Mouse (Mus musculus): Measurements from ENCODE around the gene Ibtk. TPM values are rescaled to one million over a fixed set of nuclear protein-coding genes. Genes with fewer than 3 reads are reported as not detected.

The Ibtk gene
- total RNA-seq, 2 experiments from 2014 or later, result 22.3 TPM

DNA sequence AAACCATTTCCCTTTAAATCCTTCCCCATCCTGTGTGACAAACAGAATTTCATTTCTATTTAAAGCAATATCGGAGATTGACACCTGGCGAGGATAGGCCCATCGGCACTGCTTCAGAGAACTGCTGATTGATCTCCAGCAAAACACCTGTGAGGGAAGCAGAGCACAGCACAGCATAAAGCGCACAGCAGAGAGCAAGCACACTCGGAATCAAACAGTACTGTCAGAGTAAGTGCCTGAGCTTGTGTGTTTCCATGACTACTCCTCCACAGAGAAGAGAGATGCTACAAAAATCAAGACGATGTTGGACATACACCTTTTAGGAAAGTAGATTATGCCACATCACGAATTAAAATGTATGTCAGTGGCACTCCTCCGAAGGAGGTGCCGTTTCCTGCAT lies 25.1 kb downstream of the Ibtk start:
- intact Hi-C loops (cut with DNase I), result no loop called here
- DNase-seq (ENCODE audit: low spot score in 2 of 2), result no peak

DNA sequence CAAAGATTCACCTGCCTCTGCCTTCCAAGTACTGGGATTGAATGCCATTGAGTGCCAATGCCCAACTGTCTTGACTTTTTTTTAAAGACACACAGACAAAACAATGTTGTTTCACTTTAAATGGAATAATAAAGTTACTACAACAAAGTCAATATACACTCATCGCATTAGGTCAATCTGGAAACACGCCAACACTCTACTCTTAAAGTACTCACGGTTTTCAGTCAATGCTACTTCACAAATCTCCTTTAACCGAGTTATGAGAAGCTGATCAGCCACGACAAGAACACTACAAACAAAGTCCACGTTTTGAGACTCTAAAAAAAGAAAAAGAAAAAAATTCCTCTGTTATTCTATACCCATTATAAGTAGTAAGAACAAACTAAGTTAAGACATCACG lies 31.8 kb downstream of the Ibtk start:
- intact Hi-C loops (cut with DNase I), result no loop called here

GRCm38 (mm10) chr9:85707302-85707701 lies 41.8 kb downstream of the Ibtk start:
- DNase-seq (ENCODE audit: low spot score in 2 of 2), result no peak
- intact Hi-C loops (cut with DNase I), result no loop called here

More for the DNA sequence above, 31.8 kb downstream of the Ibtk start:
- no peak for DNase-seq (ENCODE audit: low spot score in 2 of 2)

DNA sequence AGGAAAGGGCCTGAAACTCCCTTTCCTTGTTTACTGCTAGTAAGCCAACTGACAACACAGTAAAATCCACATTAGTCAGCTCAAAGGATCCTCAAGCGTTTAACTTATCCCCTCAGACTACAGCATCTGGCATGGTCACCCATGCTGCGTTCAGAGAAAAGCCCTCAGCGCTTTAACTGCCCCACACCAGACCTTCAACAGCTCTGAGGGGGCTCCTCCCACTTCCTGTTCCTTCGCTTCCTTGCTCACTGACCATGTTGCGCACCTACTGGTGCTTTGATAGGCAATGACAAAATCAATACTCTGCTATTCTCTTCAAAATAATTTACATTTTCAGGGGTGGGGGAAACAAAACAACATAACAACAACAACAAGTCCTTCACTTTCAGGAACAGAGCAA lies 47.2 kb downstream of the Ibtk start:
- intact Hi-C loops (cut with DNase I), result no loop called here
- no peak for DNase-seq (ENCODE audit: low spot score in 2 of 2)

- no peak for DNase-seq (ENCODE audit: low spot score in 2 of 2)
- intact Hi-C loops (cut with DNase I), result no loop called here
Observed at GRCm38 (mm10) chr9:85695606-85696005, 53.5 kb downstream of the Ibtk start.

GRCm38 (mm10) chr9:85693231-85694116 lies 55.7 kb downstream of the Ibtk start:
- intact Hi-C loops (cut with DNase I), result loop anchor here (5.0 kb wide), 1 partner anchor 1736 kb away; no protein-coding TSS in a partner anchor
- peak; percentile 36 to 48 for DNase-seq (ENCODE audit: low spot score in 2 of 2)

DNA sequence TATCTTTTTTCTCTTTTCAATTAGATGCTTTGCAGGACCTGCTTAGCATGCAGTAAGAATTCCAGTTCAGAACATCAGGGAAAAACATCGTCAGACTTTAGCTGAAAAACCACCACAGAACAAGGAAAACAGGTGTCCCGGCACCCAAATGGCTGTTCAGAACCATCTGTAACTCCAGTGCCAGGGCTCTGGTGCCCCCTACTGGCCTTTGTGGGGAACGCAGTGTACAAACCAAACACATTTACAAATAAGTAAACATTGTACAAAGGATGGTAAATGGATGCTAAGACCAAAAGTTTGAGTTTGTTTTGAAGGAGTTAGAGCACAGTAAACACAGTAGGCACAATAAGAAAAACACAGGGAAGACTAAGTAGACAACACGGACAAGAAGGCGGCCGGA lies 64.1 kb downstream of the Ibtk start:
- intact Hi-C loops (cut with DNase I), result loop anchor here (10.0 kb wide), 1 partner anchor 1340 kb away; no protein-coding TSS in a partner anchor
- DNase-seq (ENCODE audit: low spot score in 2 of 2), result no peak

- intact Hi-C loops (cut with DNase I), result no loop called here
- DNase-seq (ENCODE audit: low spot score in 2 of 2), result peak in 1 of 2 experiments; percentile 14
Observed at GRCm38 (mm10) chr9:85675131-85675905, 73.8 kb downstream of the Ibtk start.

GRCm38 (mm10) chr9:85673907-85674481 lies 75.1 kb downstream of the Ibtk start:
- intact Hi-C loops (cut with DNase I), result no loop called here

GRCm38 (mm10) chr9:85671582-85672331 lies 77.4 kb downstream of the Ibtk start:
- no peak for DNase-seq (ENCODE audit: low spot score in 2 of 2)
- intact Hi-C loops (cut with DNase I), result no loop called here

More at GRCm38 (mm10) chr9:85673907-85674481, 75.1 kb downstream of the Ibtk start:
- peak in 1 of 2 experiments; percentile 41 for DNase-seq (ENCODE audit: low spot score in 2 of 2)

DNA sequence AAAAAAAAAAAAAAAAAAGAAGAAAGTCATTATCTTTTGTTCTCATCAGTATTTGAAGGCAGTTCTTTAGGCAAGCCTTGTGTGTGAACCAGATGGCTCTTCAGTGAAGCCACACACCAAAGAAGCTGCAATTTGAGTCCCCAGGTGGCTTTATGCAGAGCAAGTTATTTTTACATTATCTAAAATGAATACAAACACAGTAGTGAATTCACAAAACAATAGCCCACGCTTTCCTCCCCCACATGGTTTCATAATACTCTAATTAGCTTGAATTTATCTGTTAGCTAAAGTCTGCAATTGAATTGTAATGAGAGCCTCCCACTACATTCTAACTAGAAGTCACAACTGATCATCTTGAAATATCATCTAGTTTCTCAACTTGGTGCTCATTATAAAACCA lies 84.8 kb downstream of the Ibtk start:
- intact Hi-C loops (cut with DNase I), result no loop called here
- DNase-seq (ENCODE audit: low spot score in 2 of 2), result peak; percentile 21 to 24

- intact Hi-C loops (cut with DNase I), result no loop called here
- no peak for DNase-seq (ENCODE audit: low spot score in 2 of 2)
Observed at GRCm38 (mm10) chr9:85663810-85664209, 85.3 kb downstream of the Ibtk start.

- intact Hi-C loops (cut with DNase I), result no loop called here
- DNase-seq (ENCODE audit: low spot score in 2 of 2), result no peak
Observed at GRCm38 (mm10) chr9:85663091-85663490, 86.0 kb downstream of the Ibtk start.

DNA sequence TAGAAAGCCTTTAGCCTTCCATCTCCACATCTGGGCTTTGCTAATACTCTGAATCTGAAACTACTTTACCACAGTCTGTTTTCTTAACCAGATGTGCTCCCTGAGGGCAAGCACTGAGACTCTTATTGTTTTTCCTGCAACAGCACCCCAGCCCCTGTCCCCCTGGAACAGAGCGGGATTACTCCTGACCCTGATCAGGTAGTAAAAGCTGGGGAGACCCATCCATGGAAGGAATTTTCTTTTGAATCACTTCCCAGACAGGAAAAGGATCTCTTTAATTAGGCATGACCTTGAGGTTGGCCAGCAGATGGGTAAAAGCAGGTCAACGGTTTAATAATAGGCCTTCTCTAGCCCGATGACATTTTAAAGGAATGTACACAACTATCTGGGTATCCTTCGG lies 95.7 kb downstream of the Ibtk start:
- intact Hi-C loops (cut with DNase I), result no loop called here
- DNase-seq (ENCODE audit: low spot score in 2 of 2), result no peak

GRCm38 (mm10) chr9:85638276-85638675 lies 110.9 kb downstream of the Ibtk start:
- no peak for DNase-seq (ENCODE audit: low spot score in 2 of 2)
- intact Hi-C loops (cut with DNase I), result no loop called here
